Mouse (Mus musculus): ENCODE data around the gene Slc24a1.

- TF ChIP-seq USF1 (IDR thresholded peaks at IDR 0.05; ENCODE audit: low read depth) (no peak), POLR2A (IDR thresholded peaks at IDR 0.05; ENCODE audit: insufficient read length, low read depth) (no peak), TCF12 (IDR thresholded peaks at IDR 0.05; ENCODE audit: insufficient read depth, poor library complexity, severe bottlenecking) (no peak), CEBPB (IDR thresholded peaks at IDR 0.05; ENCODE audit: insufficient read depth, poor library complexity, severe bottlenecking) (no peak), E2F4 (IDR thresholded peaks at IDR 0.05; ENCODE audit: insufficient read depth) (no peak), POLR2AphosphoS2 (IDR thresholded peaks at IDR 0.05; ENCODE audit: insufficient read length, low read depth) (no peak), MYOG (IDR thresholded peaks at IDR 0.05; ENCODE audit: control insufficient read depth in 1 of 3, insufficient read depth in 1 of 3, insufficient read length in 2 of 3, low read depth in 2 of 3) (no peak), MAX (IDR thresholded peaks at IDR 0.05; ENCODE audit: low read depth) (no peak)
These were observed 37.0 kb upstream of the Slc24a1 start for GRCm38 (mm10) chr9:64988443-64988842.
